Mouse (Mus musculus): ENCODE measurements around the gene Tnr.

The Tnr gene

GRCm38 (mm10) chr1:159872866-159873265 lies 349.3 kb downstream of the Tnr start:
- DNase-seq (ENCODE audit: low read depth), result no peak

GRCm38 (mm10) chr1:159878681-159879080 lies 355.1 kb downstream of the Tnr start:
- DNase-seq (ENCODE audit: low read depth), result no peak

- no peak for DNase-seq (ENCODE audit: low read depth)
Observed at GRCm38 (mm10) chr1:159879866-159880265, 356.3 kb downstream of the Tnr start.

DNA sequence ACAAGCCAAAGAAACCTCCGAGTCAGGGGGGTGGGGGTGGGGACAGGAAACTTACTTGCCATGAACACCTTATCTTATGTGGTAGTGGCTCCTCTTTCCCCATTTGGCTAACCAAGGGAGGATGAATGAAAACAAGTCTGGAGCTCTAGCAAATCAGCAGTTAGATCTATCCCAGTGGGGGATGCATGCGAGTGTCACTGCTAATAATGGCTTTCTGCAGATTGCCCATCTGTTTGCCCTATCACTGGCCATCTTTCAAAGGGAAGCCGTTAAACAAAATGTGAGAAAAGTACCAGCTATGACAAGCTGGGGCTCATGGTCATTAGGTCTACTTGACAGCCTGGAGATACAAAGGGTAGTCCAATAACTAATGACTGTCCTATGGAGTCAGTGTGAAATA lies 361.9 kb downstream of the Tnr start:
- no peak for DNase-seq (ENCODE audit: low read depth)

DNA sequence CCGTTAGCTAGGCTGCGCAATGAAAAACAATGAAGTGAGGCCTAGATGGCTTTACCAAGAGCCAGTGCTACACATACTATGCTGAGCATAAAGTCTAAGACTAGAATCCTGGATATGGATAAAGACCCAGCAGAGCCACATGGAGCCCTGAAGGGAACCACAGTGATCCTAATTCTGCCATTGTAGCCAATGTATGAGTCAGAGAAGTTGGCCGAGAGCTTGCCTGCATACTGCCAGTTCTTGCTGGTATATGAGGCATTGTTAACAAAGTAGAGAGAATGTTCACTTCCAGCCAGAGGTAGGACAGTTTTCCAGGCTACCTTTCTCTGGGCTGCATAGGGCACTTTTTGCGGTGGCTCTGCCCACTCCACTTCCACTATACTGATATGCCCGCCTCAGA lies 365.0 kb downstream of the Tnr start:
- DNase-seq (ENCODE audit: low read depth), result no peak

DNA sequence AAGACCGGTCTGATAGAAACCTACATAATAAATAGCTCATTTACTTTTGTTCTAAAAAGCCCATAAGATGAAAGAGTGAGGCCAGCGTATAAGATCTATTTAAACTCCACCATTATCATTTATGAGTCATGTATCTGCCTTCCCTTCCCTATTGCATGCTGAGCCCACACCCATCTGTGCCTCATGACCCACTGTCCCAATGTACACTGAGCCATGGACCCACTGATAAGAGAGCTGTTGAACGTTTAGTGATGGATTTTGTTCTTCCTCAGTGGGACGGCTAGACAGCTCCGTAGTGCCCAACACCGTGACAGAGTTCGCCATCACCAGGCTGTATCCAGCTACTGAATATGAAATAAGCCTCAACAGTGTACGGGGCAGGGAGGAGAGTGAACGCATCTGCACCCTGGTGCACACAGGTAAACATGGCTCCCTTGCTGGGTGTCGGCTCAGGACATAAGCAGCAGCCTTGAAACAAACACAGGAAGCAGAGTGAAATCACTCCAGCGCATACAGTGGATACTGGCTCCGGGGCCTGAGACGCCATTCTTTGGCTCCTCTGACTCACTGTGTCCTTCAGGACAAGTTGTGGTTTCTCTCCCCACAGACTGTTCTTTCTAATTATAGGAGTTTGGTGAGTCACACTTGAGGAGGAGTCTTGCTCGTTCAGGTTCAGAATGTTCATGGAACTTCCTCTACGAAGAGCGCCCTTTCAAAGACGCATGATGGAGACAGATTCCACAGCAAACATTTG lies 365.6 kb downstream of the Tnr start:
- DNase-seq (ENCODE audit: low read depth), result no peak

- no peak for DNase-seq (ENCODE audit: low read depth)
Observed at GRCm38 (mm10) chr1:159890524-159890923, 367.0 kb downstream of the Tnr start.

GRCm38 (mm10) chr1:159895094-159895493 lies 371.5 kb downstream of the Tnr start:
- DNase-seq (ENCODE audit: low read depth), result peak; percentile 5

- DNase-seq (ENCODE audit: low read depth), result no peak
Observed at GRCm38 (mm10) chr1:159899991-159900390, 376.4 kb downstream of the Tnr start.

DNA sequence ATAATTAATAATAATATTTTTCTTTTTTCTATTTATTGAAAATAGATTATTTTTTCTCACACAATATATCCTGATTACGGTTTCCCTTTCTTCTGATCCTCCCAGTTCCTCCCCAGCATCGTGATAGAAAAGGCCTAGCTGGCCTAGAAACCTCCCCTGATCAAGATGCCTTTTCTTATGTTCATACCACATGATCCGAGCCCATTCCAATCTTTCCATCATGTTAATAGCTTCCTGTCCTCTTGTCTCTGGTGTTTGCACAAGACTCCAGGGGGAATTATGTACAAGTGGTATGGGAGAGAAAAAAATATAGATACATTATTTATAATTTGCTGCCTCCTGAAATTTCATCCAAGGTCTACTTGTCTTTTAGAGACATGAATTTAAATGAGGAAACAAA lies 377.1 kb downstream of the Tnr start:
- no peak for DNase-seq (ENCODE audit: low read depth)

GRCm38 (mm10) chr1:159901366-159902119 lies 378.0 kb downstream of the Tnr start:
- no peak for DNase-seq (ENCODE audit: low read depth)

DNA sequence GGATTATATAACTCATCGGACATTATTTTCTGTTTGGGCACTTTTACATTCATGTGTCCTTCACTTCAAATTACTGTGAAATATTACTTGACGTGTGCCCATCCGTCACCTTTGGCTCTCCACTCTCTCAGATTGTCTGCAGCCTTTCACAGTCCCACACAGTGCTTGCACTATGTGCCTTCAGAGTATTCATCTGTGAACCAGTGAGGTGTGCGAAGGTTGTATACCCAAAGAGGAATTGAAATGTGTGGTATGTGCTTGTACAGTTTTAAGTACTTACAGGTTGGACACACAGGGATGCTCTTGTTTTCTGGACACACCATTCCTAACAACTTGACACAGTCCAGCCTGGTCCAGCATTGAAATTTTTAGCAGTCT lies 378.5 kb downstream of the Tnr start:
- no peak for DNase-seq (ENCODE audit: low read depth)

GRCm38 (mm10) chr1:159911006-159911405 lies 387.4 kb downstream of the Tnr start:
- DNase-seq (ENCODE audit: low read depth), result peak; percentile 44

- no peak for DNase-seq (ENCODE audit: low read depth)
Observed at GRCm38 (mm10) chr1:159914726-159915125, 391.2 kb downstream of the Tnr start.

GRCm38 (mm10) chr1:159920571-159920970 lies 397.0 kb downstream of the Tnr start:
- no peak for DNase-seq (ENCODE audit: low read depth)

- no peak for DNase-seq (ENCODE audit: low read depth)
Observed at GRCm38 (mm10) chr1:159923010-159923409, 399.4 kb downstream of the Tnr start.

DNA sequence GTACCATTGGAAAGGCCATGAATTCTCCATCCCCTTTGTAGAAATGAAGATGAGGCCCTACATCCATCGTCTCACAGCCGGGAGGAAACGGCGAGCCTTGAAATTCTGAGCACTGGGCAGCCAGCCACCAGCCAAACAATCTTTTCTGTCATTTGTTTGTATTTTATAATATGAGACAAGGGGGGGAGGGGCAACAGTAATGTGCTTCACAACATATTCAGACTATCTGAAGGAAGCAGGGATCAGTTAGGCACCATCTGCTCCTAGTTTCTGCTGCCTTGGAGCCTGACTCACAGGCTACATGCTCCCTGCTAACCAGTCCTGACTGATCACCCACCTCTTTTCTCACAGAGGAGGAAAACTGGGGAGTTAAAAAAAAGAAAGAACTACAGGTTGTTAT lies 400.5 kb downstream of the Tnr start:
- no peak for DNase-seq (ENCODE audit: low read depth)

DNA sequence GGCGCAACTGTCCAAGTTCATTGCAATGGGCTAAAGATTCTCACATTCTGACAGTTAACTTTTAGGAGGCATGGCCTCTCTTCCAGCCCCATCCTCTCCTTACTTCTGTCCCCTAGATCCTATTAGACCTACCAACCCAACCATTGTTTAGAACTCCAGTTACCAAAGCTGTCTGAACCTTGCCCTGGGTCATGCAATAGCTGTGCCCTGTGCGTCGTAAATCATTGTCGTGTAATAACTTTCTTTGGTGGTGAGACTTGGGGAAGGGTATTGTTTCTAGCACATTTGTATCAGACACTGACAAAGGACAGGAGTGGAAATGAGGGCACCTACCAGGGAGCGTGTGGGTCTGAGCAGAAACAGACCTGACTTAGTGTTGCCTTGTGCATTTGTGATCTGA lies 401.1 kb downstream of the Tnr start:
- DNase-seq (ENCODE audit: low read depth), result no peak

DNA sequence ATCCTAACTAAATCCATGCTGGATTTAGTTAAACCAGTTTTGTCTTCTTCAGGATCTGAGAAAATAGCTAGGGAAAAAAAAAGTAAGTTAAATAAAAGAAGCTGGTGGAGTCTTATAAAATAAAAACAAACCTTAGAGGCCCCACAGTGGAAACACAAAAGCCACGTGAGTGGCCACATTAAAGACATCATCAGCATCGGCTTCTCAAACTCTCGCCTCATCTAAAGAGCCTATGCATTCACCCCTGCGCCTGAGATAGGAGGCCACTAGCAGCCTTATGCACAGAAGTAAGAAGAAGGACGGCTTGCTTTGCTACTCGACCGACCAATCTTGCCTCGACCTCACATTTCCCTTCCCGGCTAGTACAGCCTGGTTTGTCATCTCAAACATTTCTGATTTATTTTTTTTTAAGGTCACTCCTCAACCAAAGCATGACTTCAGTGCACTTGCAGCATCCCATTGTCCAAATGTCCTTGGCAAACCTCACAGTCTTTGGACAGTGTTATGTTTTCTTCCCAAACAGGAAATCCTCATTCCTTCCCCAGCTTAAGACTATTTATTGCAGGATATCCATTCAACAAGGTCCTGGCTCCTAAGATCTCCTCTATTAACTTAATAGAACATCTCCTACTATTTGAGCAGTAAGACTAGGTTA lies 405.2 kb downstream of the Tnr start:
- no peak for DNase-seq (ENCODE audit: low read depth)

DNA sequence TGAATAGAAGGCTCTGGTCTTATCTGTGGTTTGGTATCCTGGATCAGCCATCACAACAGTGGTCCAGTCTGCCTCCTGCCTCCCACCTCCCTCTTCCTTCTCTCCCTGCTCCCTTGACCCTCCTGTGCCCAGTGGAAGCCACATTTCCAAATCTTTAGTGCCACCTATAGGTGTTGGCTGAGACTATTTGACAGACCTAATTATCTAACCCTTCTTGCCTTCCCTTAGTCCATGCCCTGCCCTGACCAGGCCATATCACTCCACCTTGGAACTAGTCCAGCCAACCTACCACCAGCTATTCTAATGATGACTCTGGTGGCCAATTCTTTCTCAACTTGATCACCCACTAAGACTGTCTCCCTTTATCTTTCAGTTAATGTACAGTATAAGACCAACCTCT lies 408.5 kb downstream of the Tnr start:
- no peak for DNase-seq (ENCODE audit: low read depth)

- DNase-seq (ENCODE audit: low read depth), result no peak
Observed at GRCm38 (mm10) chr1:159932598-159932997, 409.0 kb downstream of the Tnr start.

DNA sequence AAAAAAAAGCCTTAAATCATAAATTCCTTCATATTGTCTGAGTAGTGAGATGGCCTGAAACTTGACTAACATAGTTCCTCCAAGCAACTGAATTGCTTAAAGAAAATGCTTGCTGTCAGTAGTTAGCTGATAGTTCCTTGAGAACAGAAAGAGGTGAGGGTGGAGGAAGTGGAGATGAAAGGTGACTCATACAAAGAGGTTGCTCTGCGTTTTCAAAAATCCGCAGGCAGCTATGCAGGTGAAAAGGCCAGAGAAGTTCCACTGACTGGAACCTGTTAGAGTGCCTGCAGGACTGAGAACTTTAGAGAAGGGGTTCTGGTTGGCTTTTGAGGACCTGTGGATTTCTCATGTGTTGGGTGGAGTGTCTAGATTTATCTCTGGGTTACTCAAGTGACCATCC lies 414.9 kb downstream of the Tnr start:
- DNase-seq (ENCODE audit: low read depth), result no peak

DNA sequence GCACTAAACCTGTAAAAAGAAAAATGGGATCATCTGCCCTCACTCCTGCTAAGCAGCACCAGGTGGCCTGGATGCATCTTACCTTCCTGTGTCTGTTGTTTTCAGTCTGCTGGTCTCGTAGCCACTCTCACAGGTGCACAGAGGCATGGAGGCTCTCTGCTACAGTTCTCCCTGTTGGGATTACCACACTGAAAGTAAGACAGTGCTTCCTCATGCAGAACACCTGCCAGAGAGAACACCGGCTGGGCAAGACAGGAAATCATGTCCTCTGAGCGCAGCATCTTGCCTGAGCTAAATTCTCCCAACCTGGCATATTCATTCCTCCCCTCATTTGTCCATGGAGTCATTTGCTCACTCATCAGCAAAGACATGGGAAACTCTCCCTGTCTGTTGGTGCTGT lies 415.8 kb downstream of the Tnr start:
- DNase-seq (ENCODE audit: low read depth), result no peak

Data from c-Kit-positive CD71-positive TER-119-negative erythroid progenitor cells, embryonic 14.5 days (primary cell).